Mouse (Mus musculus): ENCODE results near the gene Il1r2. TPM values are rescaled to one million over a fixed set of nuclear protein-coding genes. Genes with fewer than 3 reads are reported as not detected.

The Il1r2 gene
- polyA plus RNA-seq, 1 experiment from 2014 or later = 0.74 TPM

GRCm38 (mm10) chr1:40107971-40108749 is 34.3 kb downstream of the Il1r2 start:
- ATAC-seq (ENCODE audit: low FRiP score, low read depth) = no peak
- H3K27me3 ChIP-seq = no peaks in the 10 kb centered on the region
- H3K9me3 ChIP-seq = no peaks in the 10 kb centered on the region
- H3K9ac ChIP-seq = no peak overlapping the region
- H3K27ac ChIP-seq (replicated peaks) = no peak overlapping the region
- 73% methylated on average over 5 of the region's 5 CpGs for WGBS
- H3K36me3 ChIP-seq = no peaks in the 10 kb centered on the region
- H3K4me3 ChIP-seq = no peak overlapping the region
- H3K4me2 ChIP-seq = no peak overlapping the region
- H3K4me1 ChIP-seq (replicated peaks) = no peaks in the 10 kb centered on the region

GRCm38 (mm10) chr1:40109736-40110135 is 35.9 kb downstream of the Il1r2 start:
- Histone ChIP-seq H3K4me2 (no peak overlapping the region), H3K4me1 (replicated peaks) (no peaks in the 10 kb centered on the region), H3K27me3 (no peaks in the 10 kb centered on the region), H3K27ac (replicated peaks) (no peak overlapping the region), H3K9ac (no peak overlapping the region), H3K4me3 (no peak overlapping the region), H3K36me3 (no peaks in the 10 kb centered on the region), H3K9me3 (no peaks in the 10 kb centered on the region)
- no peak for ATAC-seq (ENCODE audit: low FRiP score, low read depth)
- WGBS = 77% methylated on average over 6 of the region's 6 CpGs

DNA sequence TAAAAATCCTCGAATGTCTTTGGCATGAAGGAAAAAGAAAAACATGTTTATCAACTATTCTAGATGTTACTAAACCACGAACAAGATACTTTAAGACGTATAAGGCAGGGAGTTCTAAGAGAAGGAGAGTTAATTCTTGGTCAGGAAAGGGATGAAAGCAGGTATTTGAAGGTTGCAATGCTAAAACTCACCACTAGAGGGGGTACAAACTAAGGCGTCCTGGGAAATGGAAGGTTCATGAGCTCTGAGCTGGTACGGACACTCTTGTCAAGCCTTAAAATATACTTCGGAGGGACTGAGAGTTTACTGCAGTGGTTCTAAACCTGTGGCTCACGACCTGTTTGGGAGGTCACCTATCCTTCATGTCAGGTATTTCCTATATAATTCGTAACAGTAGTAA is 41.4 kb downstream of the Il1r2 start:
- Histone ChIP-seq H3K9ac (no peak overlapping the region), H3K36me3 (no peaks in the 10 kb centered on the region), H3K4me1 (replicated peaks) (0 out of 2 replicates have a peak, but pooled peaks cover 2% of the 10 kb centered on the region), H3K4me3 (no peak overlapping the region), H3K4me2 (no peak overlapping the region), H3K27me3 (no peaks in the 10 kb centered on the region), H3K27ac (replicated peaks) (no peak overlapping the region), H3K9me3 (no peaks in the 10 kb centered on the region)
- WGBS = 48% methylated on average over 8 of the region's 8 CpGs
- ATAC-seq (ENCODE audit: low FRiP score, low read depth) = no peak

GRCm38 (mm10) chr1:40116422-40116821 is 42.5 kb downstream of the Il1r2 start:
- 7% methylated on average over 7 of the region's 8 CpGs for WGBS
- no peak overlapping the region for H3K9ac ChIP-seq
- no peak overlapping the region for H3K27ac ChIP-seq (replicated peaks)
- H3K27me3 ChIP-seq = no peaks in the 10 kb centered on the region
- H3K9me3 ChIP-seq = no peaks in the 10 kb centered on the region
- ATAC-seq (ENCODE audit: low FRiP score, low read depth) = peak; percentile 56; the same call in 1 of the 2 replicates
- H3K4me3 ChIP-seq = no peak overlapping the region
- H3K36me3 ChIP-seq = no peaks in the 10 kb centered on the region
- H3K4me1 ChIP-seq (replicated peaks) = 0 out of 2 replicates have a peak, but pooled peaks cover 2% of the 10 kb centered on the region
- no peak overlapping the region for H3K4me2 ChIP-seq

DNA sequence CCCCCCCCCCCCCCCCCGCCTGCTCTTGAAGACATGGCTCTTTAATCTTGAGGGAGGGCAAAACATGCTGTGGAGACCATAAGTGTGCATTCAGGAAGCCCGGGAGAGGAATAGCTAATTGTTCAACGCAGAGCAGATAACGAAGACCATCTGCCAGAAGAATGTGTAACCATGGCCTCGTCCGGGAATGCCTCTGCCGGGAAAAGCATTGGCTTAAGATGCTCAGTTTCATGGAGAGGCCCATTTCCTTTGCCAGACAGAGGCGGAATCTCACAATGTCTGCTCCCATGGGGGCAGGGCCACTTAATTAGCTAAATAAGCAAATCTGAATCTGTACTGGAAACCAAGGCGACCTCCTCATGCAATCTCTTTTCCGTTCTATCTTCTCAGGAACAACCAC is 43.7 kb downstream of the Il1r2 start:
- no peak overlapping the region for H3K4me2 ChIP-seq
- H3K4me1 ChIP-seq (replicated peaks) = 0 out of 2 replicates have a peak, but pooled peaks cover 2% of the 10 kb centered on the region
- no peaks in the 10 kb centered on the region for H3K36me3 ChIP-seq
- peak; percentile 48; the same call in 1 of the 2 replicates for ATAC-seq (ENCODE audit: low FRiP score, low read depth)
- H3K27ac ChIP-seq (replicated peaks) = no peak overlapping the region
- no peaks in the 10 kb centered on the region for H3K27me3 ChIP-seq
- WGBS = 31% methylated on average over 10 of the region's 10 CpGs
- H3K9ac ChIP-seq = no peak overlapping the region
- H3K9me3 ChIP-seq = no peaks in the 10 kb centered on the region
- no peak overlapping the region for H3K4me3 ChIP-seq

DNA sequence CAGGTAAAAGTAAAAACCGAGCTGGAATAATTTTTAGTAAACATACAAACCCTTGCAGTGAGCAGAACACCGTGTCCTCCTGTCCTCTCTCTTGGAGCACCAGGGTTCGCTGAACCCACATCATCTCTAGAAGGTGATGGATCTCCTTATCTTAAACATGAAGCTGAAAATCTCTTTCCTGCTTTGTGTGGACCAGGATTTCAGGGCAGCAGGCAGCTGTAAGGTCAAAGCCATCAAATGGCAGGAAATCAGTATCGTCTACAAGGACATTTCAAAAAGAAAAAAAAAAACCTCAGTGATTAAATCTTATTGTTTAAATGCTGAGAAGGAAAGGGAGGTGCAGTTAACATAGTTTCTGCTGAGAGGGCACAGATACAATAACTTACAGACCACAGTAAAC is 50.4 kb downstream of the Il1r2 start:
- no peaks in the 10 kb centered on the region for H3K4me1 ChIP-seq (replicated peaks)
- H3K4me3 ChIP-seq = no peak overlapping the region
- no peak overlapping the region for H3K9ac ChIP-seq
- no peaks in the 10 kb centered on the region for H3K36me3 ChIP-seq
- WGBS = 91% methylated on average over 4 of the region's 4 CpGs
- H3K4me2 ChIP-seq = no peak overlapping the region
- no peaks in the 10 kb centered on the region for H3K27me3 ChIP-seq
- H3K27ac ChIP-seq (replicated peaks) = no peak overlapping the region
- no peak for ATAC-seq (ENCODE audit: low FRiP score, low read depth)
- H3K9me3 ChIP-seq = no peaks in the 10 kb centered on the region

DNA sequence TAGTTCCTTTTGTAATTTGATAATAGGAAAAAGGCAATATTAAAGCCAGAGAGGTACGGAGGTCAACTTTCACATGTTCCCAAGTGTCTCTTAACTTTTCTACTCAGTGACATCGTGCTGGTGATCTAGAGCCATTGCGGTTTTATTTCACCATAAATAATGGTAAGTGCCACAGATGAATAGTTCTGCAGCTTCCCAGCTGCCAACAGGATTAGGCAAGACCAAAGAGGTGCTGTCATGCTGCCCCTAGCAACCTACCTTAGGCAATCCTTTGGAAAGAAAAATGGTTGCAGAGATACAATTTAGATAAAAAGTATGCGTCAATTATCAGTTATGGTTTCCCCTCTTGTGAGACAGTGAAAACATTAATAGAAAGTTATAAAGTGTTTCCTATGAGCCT is 54.6 kb downstream of the Il1r2 start:
- Histone ChIP-seq H3K9ac (no peak overlapping the region), H3K9me3 (no peaks in the 10 kb centered on the region), H3K4me2 (no peak overlapping the region), H3K27ac (replicated peaks) (no peak overlapping the region), H3K27me3 (no peaks in the 10 kb centered on the region), H3K4me1 (replicated peaks) (no peaks in the 10 kb centered on the region), H3K4me3 (no peak overlapping the region), H3K36me3 (no peaks in the 10 kb centered on the region)
- no peak for ATAC-seq (ENCODE audit: low FRiP score, low read depth)
- 86% methylated on average over 4 of the region's 4 CpGs for WGBS

DNA sequence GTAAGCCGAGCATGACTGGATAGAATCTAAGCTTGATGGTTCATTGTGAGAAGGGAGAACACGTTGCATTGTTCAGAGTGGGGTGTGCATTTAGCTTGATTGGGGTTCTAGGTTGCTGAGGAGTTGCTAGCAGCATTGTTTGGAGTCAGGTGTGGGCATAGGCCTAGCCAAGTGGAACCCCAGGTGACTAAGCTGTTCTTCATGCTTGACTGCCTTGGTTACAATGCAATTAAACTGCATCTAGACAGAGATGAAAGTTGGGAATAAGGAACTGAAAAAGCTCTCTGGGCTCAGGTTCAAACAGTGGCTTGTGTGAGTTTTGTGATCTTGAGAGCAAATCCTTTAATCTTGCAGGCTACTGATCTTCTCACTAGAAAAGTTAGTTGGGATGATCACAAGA is 55.4 kb downstream of the Il1r2 start:
- ATAC-seq (ENCODE audit: low FRiP score, low read depth) = no peak

GRCm38 (mm10) chr1:40131631-40132030 is 57.8 kb downstream of the Il1r2 start:
- ATAC-seq (ENCODE audit: low FRiP score, low read depth) = no peak

More for the DNA sequence above, 55.4 kb downstream of the Il1r2 start:
- Histone ChIP-seq H3K27ac (replicated peaks) (no peak overlapping the region), H3K4me2 (no peak overlapping the region), H3K9ac (no peak overlapping the region), H3K9me3 (no peaks in the 10 kb centered on the region), H3K4me3 (no peak overlapping the region), H3K36me3 (no peaks in the 10 kb centered on the region), H3K27me3 (no peaks in the 10 kb centered on the region), H3K4me1 (replicated peaks) (no peaks in the 10 kb centered on the region)
- 64% methylated on average over 2 of the region's 2 CpGs for WGBS

DNA sequence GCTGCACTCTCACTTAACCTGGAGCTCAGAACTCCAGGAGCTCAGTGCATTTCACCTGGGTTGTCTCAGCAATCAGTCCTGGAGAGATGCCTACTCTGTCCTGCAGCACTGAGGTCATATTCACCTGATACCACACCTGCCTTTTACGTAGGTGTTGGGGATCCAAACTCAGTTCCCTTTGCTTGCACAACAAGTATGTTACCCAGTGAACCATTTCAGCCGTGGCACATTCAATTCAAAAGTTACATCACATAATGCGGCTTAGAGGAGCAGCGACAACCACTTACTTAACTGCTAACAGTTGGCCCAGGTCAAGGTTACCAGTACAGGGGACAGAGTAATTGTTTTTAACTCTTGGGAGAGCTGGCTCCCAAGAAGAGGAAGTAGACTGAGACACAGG is 58.8 kb downstream of the Il1r2 start:
- ATAC-seq (ENCODE audit: low FRiP score, low read depth) = no peak
- H3K9ac ChIP-seq = no peak overlapping the region

More at GRCm38 (mm10) chr1:40131631-40132030, 57.8 kb downstream of the Il1r2 start:
- H3K36me3 ChIP-seq = no peaks in the 10 kb centered on the region
- no peak overlapping the region for H3K27ac ChIP-seq (replicated peaks)
- no peak overlapping the region for H3K4me3 ChIP-seq
- 50% methylated on average over 1 of the region's 1 CpGs for WGBS
- no peak overlapping the region for H3K4me2 ChIP-seq
- H3K27me3 ChIP-seq = no peaks in the 10 kb centered on the region
- H3K9ac ChIP-seq = no peak overlapping the region
- H3K9me3 ChIP-seq = no peaks in the 10 kb centered on the region
- no peaks in the 10 kb centered on the region for H3K4me1 ChIP-seq (replicated peaks)

GRCm38 (mm10) chr1:40133567-40133966 is 59.7 kb downstream of the Il1r2 start:
- Histone ChIP-seq H3K9ac (no peak overlapping the region), H3K27ac (replicated peaks) (no peak overlapping the region), H3K4me1 (replicated peaks) (no peaks in the 10 kb centered on the region), H3K27me3 (no peaks in the 10 kb centered on the region), H3K9me3 (no peaks in the 10 kb centered on the region), H3K36me3 (no peaks in the 10 kb centered on the region), H3K4me3 (no peak overlapping the region), H3K4me2 (no peak overlapping the region)
- ATAC-seq (ENCODE audit: low FRiP score, low read depth) = no peak
- 64% methylated on average over 3 of the region's 3 CpGs for WGBS

More for the DNA sequence above, 58.8 kb downstream of the Il1r2 start:
- no peaks in the 10 kb centered on the region for H3K9me3 ChIP-seq
- no peak overlapping the region for H3K4me2 ChIP-seq
- H3K4me3 ChIP-seq = no peak overlapping the region
- no peaks in the 10 kb centered on the region for H3K4me1 ChIP-seq (replicated peaks)
- WGBS = 93% methylated on average over 4 of the region's 4 CpGs
- H3K27ac ChIP-seq (replicated peaks) = no peak overlapping the region
- H3K36me3 ChIP-seq = no peaks in the 10 kb centered on the region
- no peaks in the 10 kb centered on the region for H3K27me3 ChIP-seq

GRCm38 (mm10) chr1:40139798-40140532 is 66.1 kb downstream of the Il1r2 start:
- ATAC-seq (ENCODE audit: low FRiP score, low read depth) = no peak
- H3K9me3 ChIP-seq = no peaks in the 10 kb centered on the region
- WGBS = 69% methylated on average over 14 of the region's 14 CpGs

More at GRCm38 (mm10) chr1:40139798-40140532, 66.1 kb downstream of the Il1r2 start:
- Histone ChIP-seq H3K4me3 (no peak overlapping the region), H3K36me3 (no peaks in the 10 kb centered on the region), H3K4me1 (replicated peaks) (no peaks in the 10 kb centered on the region), H3K27ac (replicated peaks) (no peak overlapping the region), H3K27me3 (no peaks in the 10 kb centered on the region), H3K9ac (no peak overlapping the region), H3K4me2 (no peak overlapping the region)
